Mouse (Mus musculus): ENCODE results near the gene Kif26b.

DNA sequence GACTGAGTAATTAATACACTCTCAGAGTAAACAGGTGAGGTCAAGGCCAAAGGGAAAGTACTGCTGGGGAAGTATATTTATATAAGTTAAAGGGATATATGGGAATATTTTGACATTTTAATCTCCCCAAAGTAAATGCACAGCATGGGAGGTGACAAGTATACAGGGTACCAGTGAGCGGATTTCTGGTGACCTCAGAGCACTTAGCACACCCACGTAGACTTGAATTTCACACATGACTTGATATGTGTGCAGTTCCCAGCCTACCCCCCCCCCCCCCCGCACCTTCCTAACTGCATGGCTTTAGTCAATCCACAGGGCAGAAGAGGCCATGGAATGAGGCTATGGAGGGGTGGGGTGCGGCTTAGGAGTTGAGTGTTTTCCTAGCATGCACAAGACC lies 35.9 kb downstream of the Kif26b start:
- no peak for TF ChIP-seq CTCF (IDR thresholded peaks at IDR 0.05)
- TF ChIP-seq EP300 (IDR thresholded peaks at IDR 0.05; ENCODE audit: insufficient read depth, low read depth, low read length): no peak
